Mouse (Mus musculus) kidney, adult 2 months (tissue): Measurements from ENCODE around the gene Ephx1.

Experiments
- CTCF ChIP-seq: fragments of 200-500 bp; conservative IDR thresholded peaks from 2 replicates; pipeline ENCODE4 v1.5.1; 2011; ENCODE audit warnings: low read depth, mild to moderate bottlenecking, control low read depth, low read length, moderate library complexity, mixed read lengths; ENCODE audit not compliant: insufficient read depth, insufficient read length
- POLR2A ChIP-seq: fragments of 200-500 bp; IDR thresholded peaks from one replicate; pipeline ENCODE4 v1.6.1; 2011; ENCODE audit warnings: low read depth, low read length, control low read depth

- TF ChIP-seq CTCF (no peak), POLR2A (no peak)
Observed at GRCm38 (mm10) chr1:180926286-180926685, 94.4 kb downstream of the Ephx1 start.
